Mouse (Mus musculus) liver, adult 2 months (tissue): ENCODE results near the gene Bnipl.

Experiments used
- CTCF ChIP-seq: fragments of 200-500 bp; IDR thresholded peaks from 2 replicates; pipeline ENCODE4 v1.5.1; 2011; ENCODE audit warnings: low read depth, low read length, control low read depth
- POLR2A ChIP-seq: fragments of 200-500 bp; IDR thresholded peaks from 2 replicates; pipeline ENCODE4 v1.6.1; 2011; ENCODE audit warnings: low read length, control low read depth; ENCODE audit not compliant: insufficient read depth; ENCODE audit errors: extremely low read depth

GRCm38 (mm10) chr3:95200132-95200531 is 50.9 kb downstream of the Bnipl start:
- TF ChIP-seq CTCF (no peak), POLR2A (no peak)
